Mouse (Mus musculus): ENCODE measurements around the gene Cabp4. TPM values are rescaled to one million over a fixed set of nuclear protein-coding genes. Genes with fewer than 3 reads are reported as not detected.
A peak's percentile ranks its signal among the peaks of the same experiment; 100 is the strongest.
"Not testable (repeated sequence)": the region's sequence is repeated elsewhere in the genome, so short reads cannot be mapped to it uniquely, and the experiment has no call there.

Gene Cabp4
- polyA plus RNA-seq, 1 experiment, result 0.53 TPM

GRCm38 (mm10) chr19:4142416-4143173, 1.2 kb downstream of the Cabp4 start:
- no peak for TF ChIP-seq POLR2A (IDR thresholded peaks at IDR 0.05; ENCODE audit: control insufficient read depth, extremely low read depth, insufficient read depth, low read length, poor library complexity)
- no peak for TF ChIP-seq CTCF (IDR thresholded peaks at IDR 0.05; ENCODE audit: borderline replicate concordance, control insufficient read depth, extremely low read depth, insufficient read depth, low read length, poor library complexity)
- no peak overlapping the region for H3K27ac ChIP-seq (ENCODE audit: control insufficient read depth, insufficient read depth, low read length)

DNA sequence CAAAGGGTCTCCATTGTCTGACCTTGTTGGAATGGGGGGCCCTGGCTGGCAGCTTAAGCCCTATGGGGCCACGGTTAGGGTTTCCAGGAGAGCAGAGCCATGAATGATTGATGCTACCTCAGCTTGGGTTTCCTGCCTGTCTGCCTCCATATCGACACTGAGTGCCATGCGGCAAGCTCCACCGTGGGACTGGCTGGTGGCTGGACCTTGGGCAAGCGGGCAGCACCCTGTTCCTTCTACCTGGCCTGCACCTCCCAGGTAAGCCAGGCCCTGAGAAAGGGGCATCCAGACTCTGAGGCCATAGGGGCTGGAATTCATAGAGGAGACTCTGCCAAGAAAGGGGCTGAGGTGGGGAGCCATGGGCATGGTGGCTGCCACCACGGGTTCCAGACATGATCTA, 3.7 kb downstream of the Cabp4 start:
- Histone ChIP-seq H3K27ac (ENCODE audit: control insufficient read depth, insufficient read depth, low read length) (no peak overlapping the region), H3K36me3 (ENCODE audit: control insufficient read depth, insufficient read depth, low read length) (no peaks in the 10 kb centered on the region), H3K27me3 (ENCODE audit: control insufficient read depth, insufficient read depth, low read length) (no peaks in the 10 kb centered on the region), H3K4me3 (ENCODE audit: control insufficient read depth, insufficient read depth, low read length) (no peak overlapping the region), H3K4me1 (replicated peaks; ENCODE audit: control insufficient read depth, insufficient read depth, low read length) (peaks cover 26% of the 10 kb centered on the region)
- TF ChIP-seq CTCF (IDR thresholded peaks at IDR 0.05; ENCODE audit: borderline replicate concordance, control insufficient read depth, extremely low read depth, insufficient read depth, low read length, poor library complexity) (no peak), POLR2A (IDR thresholded peaks at IDR 0.05; ENCODE audit: control insufficient read depth, extremely low read depth, insufficient read depth, low read length, poor library complexity) (no peak)
- DNase-seq, result no peak
- 92% methylated on average over 6 of the region's 6 CpGs for WGBS

More at GRCm38 (mm10) chr19:4142416-4143173, 1.2 kb downstream of the Cabp4 start:
- Histone ChIP-seq H3K4me1 (replicated peaks; ENCODE audit: control insufficient read depth, insufficient read depth, low read length) (peaks cover 36% of the 10 kb centered on the region), H3K36me3 (ENCODE audit: control insufficient read depth, insufficient read depth, low read length) (no peaks in the 10 kb centered on the region), H3K27me3 (ENCODE audit: control insufficient read depth, insufficient read depth, low read length) (no peaks in the 10 kb centered on the region), H3K4me3 (ENCODE audit: control insufficient read depth, insufficient read depth, low read length) (no peak overlapping the region)
- WGBS, result 98% methylated on average over 18 of the region's 18 CpGs
- DNase-seq, result no peak

DNA sequence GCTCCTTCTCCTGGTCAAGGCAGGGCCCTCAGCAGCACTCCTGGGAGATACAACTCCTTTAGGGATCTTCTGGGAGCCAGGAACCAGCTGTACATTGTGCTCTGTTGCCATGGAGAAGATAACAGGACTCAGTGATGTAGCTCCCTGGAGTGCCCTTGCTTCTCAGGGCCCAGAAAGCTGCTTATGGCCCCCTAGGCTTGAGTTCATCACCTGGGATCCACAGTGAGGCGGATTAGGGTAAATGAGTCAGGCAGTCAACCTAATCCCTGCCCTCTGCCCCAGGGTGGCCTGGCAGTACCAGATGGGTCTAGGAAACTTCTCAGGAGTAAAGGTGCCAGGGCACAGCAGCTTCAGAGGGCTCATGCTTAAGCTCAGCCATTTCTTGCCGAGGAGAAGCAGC, 4.4 kb downstream of the Cabp4 start, which contains the start of gene Gpr152:
Gene Gpr152, plus strand, starts transcription at position 342 of the 400 bp plus-strand sequence.
- no peak for TF ChIP-seq CTCF (IDR thresholded peaks at IDR 0.05; ENCODE audit: borderline replicate concordance, control insufficient read depth, extremely low read depth, insufficient read depth, low read length, poor library complexity)
- no peak for TF ChIP-seq POLR2A (IDR thresholded peaks at IDR 0.05; ENCODE audit: control insufficient read depth, extremely low read depth, insufficient read depth, low read length, poor library complexity)
- H3K4me3 ChIP-seq (ENCODE audit: control insufficient read depth, insufficient read depth, low read length), result no peak within 1 kb of the TSS
- H3K27ac ChIP-seq (ENCODE audit: control insufficient read depth, insufficient read depth, low read length), result no peak within 1 kb of the TSS
- H3K4me1 ChIP-seq (replicated peaks; ENCODE audit: control insufficient read depth, insufficient read depth, low read length), result peaks cover 22% of the 10 kb centered on the region
- WGBS, result 98% methylated on average over 2 of the region's 2 CpGs
- no peaks in the 10 kb centered on the region for H3K36me3 ChIP-seq (ENCODE audit: control insufficient read depth, insufficient read depth, low read length)
- H3K27me3 ChIP-seq (ENCODE audit: control insufficient read depth, insufficient read depth, low read length), result no peaks in the 10 kb centered on the region
- no peak for DNase-seq

- Histone ChIP-seq H3K4me3 (ENCODE audit: control insufficient read depth, insufficient read depth, low read length) (no peak overlapping the region), H3K27ac (ENCODE audit: control insufficient read depth, insufficient read depth, low read length) (no peak overlapping the region), H3K4me1 (replicated peaks; ENCODE audit: control insufficient read depth, insufficient read depth, low read length) (peaks cover 14% of the 10 kb centered on the region; the same call in 1 of the 2 replicates), H3K27me3 (ENCODE audit: control insufficient read depth, insufficient read depth, low read length) (no peaks in the 10 kb centered on the region), H3K36me3 (ENCODE audit: control insufficient read depth, insufficient read depth, low read length) (peaks cover 2% of the 10 kb centered on the region)
- 72% methylated on average over 5 of the region's 5 CpGs for WGBS
- TF ChIP-seq POLR2A (IDR thresholded peaks at IDR 0.05; ENCODE audit: control insufficient read depth, extremely low read depth, insufficient read depth, low read length, poor library complexity), result no peak
- TF ChIP-seq CTCF (IDR thresholded peaks at IDR 0.05; ENCODE audit: borderline replicate concordance, control insufficient read depth, extremely low read depth, insufficient read depth, low read length, poor library complexity), result no peak
- DNase-seq, result no peak
Measured at GRCm38 (mm10) chr19:4137913-4138312, 5.9 kb downstream of the Cabp4 start.

DNA sequence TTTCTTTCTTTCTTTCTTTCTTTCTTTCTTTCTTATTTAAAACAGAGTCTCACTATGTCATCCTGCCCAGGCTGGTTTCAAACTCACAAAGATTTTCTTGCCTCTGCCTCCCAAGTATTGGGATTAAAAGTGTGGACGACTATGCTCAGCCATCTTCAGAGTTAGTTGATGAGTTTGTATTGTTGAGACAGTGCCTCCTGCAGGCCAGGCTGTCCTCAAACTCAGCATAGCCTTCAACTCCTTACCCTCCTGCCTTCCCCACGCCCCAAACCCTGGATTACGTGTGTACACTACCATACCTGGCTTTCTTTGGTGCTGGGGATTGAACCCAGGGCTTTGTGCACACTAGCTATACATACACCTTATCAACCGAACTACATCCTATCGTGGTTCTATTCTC, 7.4 kb downstream of the Cabp4 start:
- DNase-seq, result no peak
- Histone ChIP-seq H3K36me3 (ENCODE audit: control insufficient read depth, insufficient read depth, low read length) (peaks cover 9% of the 10 kb centered on the region), H3K27ac (ENCODE audit: control insufficient read depth, insufficient read depth, low read length) (no peak overlapping the region), H3K4me1 (replicated peaks; ENCODE audit: control insufficient read depth, insufficient read depth, low read length) (peaks cover 14% of the 10 kb centered on the region; the same call in 1 of the 2 replicates), H3K27me3 (ENCODE audit: control insufficient read depth, insufficient read depth, low read length) (no peaks in the 10 kb centered on the region), H3K4me3 (ENCODE audit: control insufficient read depth, insufficient read depth, low read length) (no peak overlapping the region)
- 89% methylated on average over 5 of the region's 5 CpGs for WGBS
- TF ChIP-seq CTCF (IDR thresholded peaks at IDR 0.05; ENCODE audit: borderline replicate concordance, control insufficient read depth, extremely low read depth, insufficient read depth, low read length, poor library complexity) (no peak), POLR2A (IDR thresholded peaks at IDR 0.05; ENCODE audit: control insufficient read depth, extremely low read depth, insufficient read depth, low read length, poor library complexity) (no peak)

DNA sequence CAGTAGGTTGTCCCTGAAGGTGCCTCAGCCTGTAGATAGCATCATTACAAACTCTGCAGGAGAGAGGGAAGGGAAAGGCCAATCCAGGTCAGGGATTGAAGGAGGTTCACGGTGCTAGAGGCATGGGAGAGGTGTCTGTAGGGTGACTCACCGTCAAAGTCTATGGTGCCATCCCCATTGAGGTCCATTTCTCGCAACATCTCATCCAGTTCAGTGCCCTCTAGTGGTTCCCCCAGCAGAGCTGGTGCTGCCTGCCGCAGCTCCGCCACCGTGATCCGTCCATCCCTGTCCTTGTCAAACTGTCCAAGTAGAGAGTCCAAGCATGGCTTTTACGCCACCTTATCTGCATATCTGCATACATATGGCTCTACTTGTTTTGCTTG, 7.9 kb downstream of the Cabp4 start:
- not testable (repeated sequence) for H3K4me3 ChIP-seq (ENCODE audit: control insufficient read depth, insufficient read depth, low read length); H3K27ac ChIP-seq (ENCODE audit: control insufficient read depth, insufficient read depth, low read length); DNase-seq; H3K36me3 ChIP-seq (ENCODE audit: control insufficient read depth, insufficient read depth, low read length); H3K27me3 ChIP-seq (ENCODE audit: control insufficient read depth, insufficient read depth, low read length)
- TF ChIP-seq CTCF (IDR thresholded peaks at IDR 0.05; ENCODE audit: borderline replicate concordance, control insufficient read depth, extremely low read depth, insufficient read depth, low read length, poor library complexity), result peak; percentile 44; the same call in 1 of the 2 replicates
- 31% methylated on average over 8 of the region's 8 CpGs for WGBS
- H3K4me1 ChIP-seq (replicated peaks; ENCODE audit: control insufficient read depth, insufficient read depth, low read length), result peaks cover 14% of the 10 kb centered on the region; the same call in 1 of the 2 replicates

- not testable (repeated sequence) for H3K27me3 ChIP-seq (ENCODE audit: control insufficient read depth, insufficient read depth, low read length); DNase-seq; H3K4me3 ChIP-seq (ENCODE audit: control insufficient read depth, insufficient read depth, low read length); H3K36me3 ChIP-seq (ENCODE audit: control insufficient read depth, insufficient read depth, low read length); H3K27ac ChIP-seq (ENCODE audit: control insufficient read depth, insufficient read depth, low read length)
- 96% methylated on average over 6 of the region's 6 CpGs for WGBS
- H3K4me1 ChIP-seq (replicated peaks; ENCODE audit: control insufficient read depth, insufficient read depth, low read length), result peaks cover 11% of the 10 kb centered on the region; the same call in 1 of the 2 replicates
Measured at GRCm38 (mm10) chr19:4135229-4135962, 8.4 kb downstream of the Cabp4 start.
